Mouse (Mus musculus) lung, postnatal 0 days (tissue): ENCODE data around the gene Yjefn3.

Source experiments
- CTCF ChIP-seq: IDR thresholded peaks from 2 replicates; pipeline ENCODE4 v1.5.1; 2016; ENCODE audit warnings: antibody characterized with exemption, mild to moderate bottlenecking
- EP300 ChIP-seq: IDR thresholded peaks from 2 replicates; pipeline ENCODE4 v1.6.1; 2016; ENCODE audit warnings: antibody characterized with exemption, mild to moderate bottlenecking, control low read depth

DNA sequence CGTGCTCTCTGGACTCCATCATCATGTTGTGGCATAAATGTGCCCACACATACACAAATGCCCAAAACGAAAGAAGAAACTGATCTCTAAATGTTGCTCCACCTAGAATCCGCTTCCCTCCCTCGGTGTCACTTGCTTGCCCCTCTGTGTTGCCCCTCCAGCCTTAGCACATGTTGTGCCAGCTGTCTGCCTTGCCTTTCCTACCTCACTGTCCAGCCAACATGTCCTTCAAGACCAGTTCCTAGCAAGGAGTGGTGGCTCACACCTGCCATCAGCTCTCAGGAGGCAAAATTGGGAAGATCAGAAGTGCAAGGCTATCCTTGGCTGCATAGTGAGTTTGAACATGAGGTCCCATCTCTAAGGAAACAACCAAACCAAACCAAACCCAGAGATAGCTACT, 25.1 kb downstream of the Yjefn3 start:
- TF ChIP-seq CTCF (no peak), EP300 (no peak)
